Mouse (Mus musculus) frontal cortex, postnatal 25 days (tissue): Measurements from ENCODE around the gene Depdc1b.

Experiments used
- DNase-seq, 2 experiments: peaks; one replicate each; pipeline ENCODE4 v3.0.0; 2022; ENCODE audit warnings: low spot score in 2 of 2

Depdc1b gene

DNA sequence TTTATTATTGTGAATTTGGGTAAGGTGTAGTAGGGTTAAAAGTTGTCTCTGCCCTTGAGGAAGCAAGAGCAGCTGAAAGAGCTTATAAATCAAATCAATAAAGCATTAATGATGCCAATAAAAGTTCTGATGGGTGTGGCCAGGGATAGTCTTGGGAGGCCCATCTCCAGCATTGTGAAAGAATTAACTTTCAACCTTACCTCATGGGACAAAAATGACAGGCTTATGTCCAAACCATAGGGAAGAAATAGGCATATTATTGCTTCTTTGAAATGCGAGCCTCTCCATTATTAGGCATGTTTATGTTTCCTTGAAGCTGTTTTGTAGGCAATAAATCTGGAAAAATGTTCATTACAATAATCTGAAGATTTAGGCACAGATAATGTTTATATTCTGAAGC lies 122.9 kb downstream of the Depdc1b start:
- no peak for DNase-seq

DNA sequence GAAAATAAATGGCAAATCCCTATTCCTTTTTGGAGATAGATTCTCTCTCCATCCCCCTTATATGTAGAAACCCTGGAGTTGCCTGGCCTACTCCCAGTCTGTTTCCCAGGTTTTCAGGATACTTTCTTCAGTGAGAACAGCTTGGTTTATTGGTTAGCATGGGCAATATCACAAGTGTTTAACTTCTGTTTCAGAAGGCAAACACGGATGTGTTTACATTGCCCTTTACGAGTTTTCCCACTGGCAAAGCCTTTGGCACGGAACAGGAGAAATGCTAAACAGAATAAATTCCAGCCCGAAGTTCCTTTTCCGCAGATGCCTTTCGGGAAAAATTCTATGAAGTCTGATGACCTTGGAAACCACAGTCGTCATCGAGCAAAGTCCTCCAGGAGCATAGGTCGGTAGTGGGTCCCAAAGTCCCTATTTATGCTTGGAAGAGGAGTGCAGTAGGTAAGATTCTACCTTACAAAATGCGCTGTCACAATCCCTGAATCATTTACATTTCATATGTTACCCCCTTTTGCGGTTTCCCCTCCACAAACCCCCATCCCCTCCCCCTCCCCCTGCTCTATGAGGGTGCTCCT lies 132.3 kb downstream of the Depdc1b start:
- no peak for DNase-seq

DNA sequence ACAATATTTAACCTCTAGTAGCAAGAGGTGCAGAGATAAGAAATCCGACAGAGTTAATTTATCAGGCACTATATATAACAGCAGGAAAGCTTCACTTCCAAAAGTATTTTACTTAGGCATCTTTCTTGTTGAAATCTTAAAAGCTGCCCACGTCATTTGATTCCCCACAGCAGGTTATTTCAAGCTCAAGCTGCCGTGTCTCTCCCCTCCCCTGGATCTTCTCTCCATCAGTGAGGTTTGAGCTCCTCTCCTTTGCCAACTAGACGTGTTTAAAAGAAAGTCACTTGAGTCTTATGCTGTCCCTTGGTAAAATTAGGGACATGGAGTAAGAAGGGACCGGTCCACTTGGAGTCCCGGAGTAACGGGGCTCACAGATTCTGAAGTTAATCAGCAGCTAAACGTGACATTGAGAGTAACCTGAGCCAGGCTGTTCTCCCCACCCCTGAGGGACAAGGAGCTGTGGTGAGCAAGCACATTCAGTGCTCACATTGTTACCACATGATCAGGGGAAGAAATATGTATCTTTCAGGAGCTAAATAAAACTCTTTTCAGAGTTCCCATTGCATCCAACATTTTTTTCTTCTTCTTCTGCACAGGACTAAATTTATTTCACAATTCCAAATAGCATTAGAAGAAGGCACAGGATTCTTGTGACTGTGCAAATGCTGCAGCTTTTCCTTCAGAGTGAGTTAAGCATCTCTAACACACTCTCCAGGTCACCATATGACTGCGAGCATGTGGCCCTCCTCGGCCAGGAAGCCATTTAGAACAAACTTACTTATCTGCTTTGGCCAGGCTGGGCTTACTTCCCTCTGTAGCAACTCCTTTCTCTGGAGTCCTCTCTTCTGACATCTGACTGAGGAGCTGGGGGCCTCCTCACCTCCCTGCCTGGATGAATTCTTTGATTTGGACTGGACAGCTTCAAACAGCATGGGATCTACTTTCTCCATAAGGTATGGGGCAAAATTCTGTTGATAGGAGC lies 133.3 kb downstream of the Depdc1b start, which contains the start of gene Pde4d:
Gene Pde4d, plus strand, starts transcription at position 833 of the 982 bp plus-strand sequence.
- peak; percentile 13 to 15 for DNase-seq

DNA sequence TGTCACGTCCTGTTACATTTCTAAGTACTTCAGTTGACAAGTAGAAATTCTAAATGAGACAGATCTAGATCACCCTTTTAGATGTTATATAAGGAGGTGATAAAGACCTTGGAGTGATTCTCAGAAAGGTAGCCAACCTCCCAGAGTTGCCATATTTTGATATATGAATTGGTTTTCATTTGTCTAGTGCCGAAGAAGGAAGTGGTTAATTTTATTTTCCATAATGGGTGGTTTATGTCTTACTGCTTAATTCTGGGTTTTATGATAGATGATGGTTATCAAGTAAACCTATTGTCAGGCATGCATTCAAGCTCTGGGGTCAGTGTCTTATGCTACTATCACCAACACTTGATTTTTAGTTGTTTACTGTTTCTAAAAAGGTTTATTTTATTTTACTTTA lies 135.0 kb downstream of the Depdc1b start:
- no peak for DNase-seq

DNA sequence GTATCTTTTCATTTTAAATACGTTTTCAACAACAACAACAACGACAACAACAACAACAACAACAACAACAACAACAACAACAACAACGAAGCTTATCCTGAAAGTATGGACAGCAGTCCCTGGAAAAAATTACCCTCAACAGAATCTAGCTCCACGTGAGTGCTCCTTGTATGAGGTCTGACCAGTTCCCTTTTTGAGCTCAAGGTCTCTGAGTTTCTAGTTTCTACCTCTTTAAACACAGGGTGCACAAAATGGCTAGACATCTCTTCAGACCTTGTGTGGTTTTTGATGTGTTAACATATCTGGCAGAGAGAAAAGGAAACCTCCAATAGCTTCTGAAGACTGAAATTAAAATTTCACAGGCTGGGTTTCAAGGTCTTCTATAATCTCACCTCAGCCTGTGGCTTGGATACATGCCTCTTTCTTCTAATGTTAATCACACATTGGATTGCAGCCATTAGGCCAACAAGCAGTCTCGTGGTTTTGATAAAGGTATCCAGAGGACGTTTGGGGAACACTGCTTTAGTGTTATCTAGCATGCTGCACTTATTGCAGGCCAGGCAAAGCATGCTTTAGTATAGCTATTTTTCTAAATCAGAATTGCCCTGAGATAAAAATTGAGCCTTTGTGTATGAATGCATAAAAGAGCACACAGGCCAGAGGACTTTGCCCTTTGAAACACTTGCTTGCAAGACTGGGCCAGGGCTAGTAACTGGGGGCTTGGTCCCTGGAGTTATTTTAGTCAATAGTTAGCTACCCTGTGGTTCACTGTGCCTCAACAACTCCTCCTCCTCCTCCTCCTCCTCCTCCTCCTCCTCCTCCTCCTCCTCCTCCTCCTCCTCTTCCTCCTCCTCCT lies 137.2 kb downstream of the Depdc1b start:
- DNase-seq, result no peak
